Comparison of ENCODE assay signal across 11 mouse cellular contexts in genomic region chr17:45318211-45319076, GRCm38 (mm10).
A peak's percentile ranks its signal among the peaks of the same experiment; 100 is the strongest.
DNase-seq lines count a peak whose midpoint lies in the region; ATAC-seq and TF ChIP-seq lines count a peak whose summit lies in the region.
"Had no signal": no experiment of that assay in that cellular context is flagged by ENCODE, and none has a peak within 500 bp of the region (broad histone marks: within the 10 kb centered on the region; RNA-seq: fewer than 3 reads in every experiment).

No protein-coding gene starts in this region.

- no peak overlapping the region for H3K9ac ChIP-seq in limb, embryonic 15.5 days
- H3K9ac ChIP-seq: embryonic facial prominence, embryonic 12.5 days; midbrain, embryonic 12.5 days had no signal

- H3K4me1 ChIP-seq in kidney, adult 2 months (ENCODE audit: control insufficient read depth, insufficient read depth, low read length), result no peaks in the 10 kb centered on the region
- peaks cover 31% of the 10 kb centered on the region for H3K4me1 ChIP-seq in limb, embryonic 15.5 days

- no peaks in the 10 kb centered on the region for H3K9me3 ChIP-seq in limb, embryonic 15.5 days
- H3K9me3 ChIP-seq: embryonic facial prominence, embryonic 12.5 days; midbrain, embryonic 12.5 days had no signal

- no peak overlapping the region for H3K4me3 ChIP-seq in kidney, adult 2 months (ENCODE audit: insufficient read depth, low read depth, low read length)
- H3K4me3 ChIP-seq in limb, embryonic 15.5 days, result no peak overlapping the region
- H3K4me3 ChIP-seq: embryonic facial prominence, embryonic 12.5 days; midbrain, embryonic 12.5 days had no signal

- ATAC-seq in limb, embryonic 15.5 days (ENCODE audit: insufficient number of reproducible peaks, low FRiP score, low TSS enrichment, low read depth), result peak; percentile 66

- no peaks in the 10 kb centered on the region for H3K27me3 ChIP-seq in kidney, adult 2 months (replicated peaks; ENCODE audit: control insufficient read depth, insufficient read depth, low read length)
- peaks cover 77% of the 10 kb centered on the region for H3K27me3 ChIP-seq in limb, embryonic 15.5 days
- H3K27me3 ChIP-seq: embryonic facial prominence, embryonic 12.5 days; midbrain, embryonic 12.5 days had no signal

- WGBS in kidney, adult 2 months, result 28% methylated on average over 25 of the region's 25 CpGs
- WGBS in limb, embryonic 15.5 days, result 12% methylated on average over 25 of the region's 25 CpGs

- H3K4me2 ChIP-seq in limb, embryonic 15.5 days, result peak overlapping the region; percentile 35
- H3K4me2 ChIP-seq: embryonic facial prominence, embryonic 12.5 days; midbrain, embryonic 12.5 days had no signal

- no peaks in the 10 kb centered on the region for H3K36me3 ChIP-seq in kidney, adult 2 months (ENCODE audit: control insufficient read depth, insufficient read depth, low read length)
- H3K36me3 ChIP-seq in limb, embryonic 15.5 days, result no peaks in the 10 kb centered on the region
- H3K36me3 ChIP-seq: embryonic facial prominence, embryonic 12.5 days; midbrain, embryonic 12.5 days had no signal

- TF ChIP-seq CTCF in kidney, adult 2 months (conservative IDR thresholded peaks at IDR 0.05; ENCODE audit: insufficient read depth, insufficient read length, low read depth, low read length), result no peak

- TF ChIP-seq POLR2A in kidney, adult 2 months (IDR thresholded peaks at IDR 0.05; ENCODE audit: low read depth, low read length), result no peak

- DNase-seq in lung, postnatal 10 days, result peak; percentile 12
- no peak for DNase-seq in lung, postnatal 36 days
- DNase-seq in kidney, adult 2 months, result peak; percentile 78
- DNase-seq in yolk sac, embryonic 10.5 days (ENCODE audit: low spot score), result peak; percentile 52
- no peak for DNase-seq in thymus, adult 18-20 months
- DNase-seq in cerebellum, adult 9-10 months, result no peak
- DNase-seq in frontal cortex, adult 2 months (ENCODE audit: extremely low spot score in 1 of 2, low spot score in 1 of 2), result no peak
- DNase-seq: right cerebral cortex, postnatal 25 days had no signal

- H3K27ac ChIP-seq in kidney, adult 2 months (ENCODE audit: insufficient read depth, low read depth, low read length), result no peak overlapping the region
- H3K27ac ChIP-seq in limb, embryonic 15.5 days, result peak overlapping the region; percentile 72
- H3K27ac ChIP-seq: embryonic facial prominence, embryonic 12.5 days; midbrain, embryonic 12.5 days had no signal

Comparison
In these comparisons a context has a peak if more than half of its experiments do, and no peak if none do; other contexts are left out.
1. DNase-seq: peak in lung, postnatal 10 days (single experiment), kidney, adult 2 months (single experiment) and yolk sac, embryonic 10.5 days (single experiment); none in lung, postnatal 36 days (single experiment), thymus, adult 18-20 months (0 of 2), cerebellum, adult 9-10 months (single experiment) and frontal cortex, adult 2 months (0 of 2).